Mouse (Mus musculus) cerebral cortex, adult 2 months (tissue): ENCODE measurements around the gene Gys1.

ENCODE experiments used
- WGBS: fragments of 180-500 bp; shearing (Covaris S2); methylation state at CpG from one replicate; pipeline ENCODE4 v1.1.7; 2018; 5-methylcytosine and 5-hydroxymethylcytosine counted together

Gys1 gene

GRCm38 (mm10) chr7:45481374-45481927, 46.8 kb downstream of the Gys1 start, which contains the start of gene Tulp2:
Gene Tulp2, plus strand, starts transcription at chr7:45481877.
- 51% methylated on average over 15 of the region's 15 CpGs for WGBS

- WGBS = 58% methylated on average over 1 of the region's 1 CpGs
Observed at GRCm38 (mm10) chr7:45482166-45482565, 47.5 kb downstream of the Gys1 start.

- WGBS = 95% methylated on average over 5 of the region's 5 CpGs
Observed at GRCm38 (mm10) chr7:45484985-45485384, 50.3 kb downstream of the Gys1 start.

- WGBS = 86% methylated on average over 7 of the region's 7 CpGs
Observed at GRCm38 (mm10) chr7:45486158-45486557, 51.5 kb downstream of the Gys1 start.

GRCm38 (mm10) chr7:45486761-45487415, 52.2 kb downstream of the Gys1 start, which contains the start of gene Gm45808:
Gene Gm45808, minus strand, starts transcription at chr7:45486811.
- 61% methylated on average over 12 of the region's 12 CpGs for WGBS

GRCm38 (mm10) chr7:45487861-45488292, 53.2 kb downstream of the Gys1 start:
- WGBS = 61% methylated on average over 11 of the region's 11 CpGs

- 12% methylated on average over 36 of the region's 38 CpGs for WGBS
Observed at GRCm38 (mm10) chr7:45488293-45489204, 53.9 kb downstream of the Gys1 start, which contains the start of gene Dhdh. Gene Dhdh, minus strand, starts transcription at chr7:45488805.

GRCm38 (mm10) chr7:45489578-45489977, 54.9 kb downstream of the Gys1 start:
- 92% methylated on average over 7 of the region's 7 CpGs for WGBS

- WGBS = 32% methylated on average over 9 of the region's 9 CpGs
Observed at GRCm38 (mm10) chr7:45490822-45491221, 56.2 kb downstream of the Gys1 start.

GRCm38 (mm10) chr7:45491264-45491663, 56.6 kb downstream of the Gys1 start:
- 25% methylated on average over 3 of the region's 3 CpGs for WGBS

GRCm38 (mm10) chr7:45492225-45492844, 57.7 kb downstream of the Gys1 start:
- WGBS = 97% methylated on average over 8 of the region's 8 CpGs

- WGBS = 90% methylated on average over 5 of the region's 5 CpGs
Observed at GRCm38 (mm10) chr7:45492951-45493350, 58.3 kb downstream of the Gys1 start.

GRCm38 (mm10) chr7:45494548-45494947, 59.9 kb downstream of the Gys1 start:
- WGBS = 89% methylated on average over 9 of the region's 9 CpGs

- 95% methylated on average over 6 of the region's 6 CpGs for WGBS
Observed at GRCm38 (mm10) chr7:45498427-45498826, 63.8 kb downstream of the Gys1 start.
